Mouse (Mus musculus) retina, embryonic 14.5 days (tissue): ENCODE results near the gene Mt2.

ENCODE experiments used
- DNase-seq: peaks from one replicate; pipeline ENCODE4 v3.0.0-alpha.2; 2015; ENCODE audit warnings: low spot score

Mt2 gene

DNA sequence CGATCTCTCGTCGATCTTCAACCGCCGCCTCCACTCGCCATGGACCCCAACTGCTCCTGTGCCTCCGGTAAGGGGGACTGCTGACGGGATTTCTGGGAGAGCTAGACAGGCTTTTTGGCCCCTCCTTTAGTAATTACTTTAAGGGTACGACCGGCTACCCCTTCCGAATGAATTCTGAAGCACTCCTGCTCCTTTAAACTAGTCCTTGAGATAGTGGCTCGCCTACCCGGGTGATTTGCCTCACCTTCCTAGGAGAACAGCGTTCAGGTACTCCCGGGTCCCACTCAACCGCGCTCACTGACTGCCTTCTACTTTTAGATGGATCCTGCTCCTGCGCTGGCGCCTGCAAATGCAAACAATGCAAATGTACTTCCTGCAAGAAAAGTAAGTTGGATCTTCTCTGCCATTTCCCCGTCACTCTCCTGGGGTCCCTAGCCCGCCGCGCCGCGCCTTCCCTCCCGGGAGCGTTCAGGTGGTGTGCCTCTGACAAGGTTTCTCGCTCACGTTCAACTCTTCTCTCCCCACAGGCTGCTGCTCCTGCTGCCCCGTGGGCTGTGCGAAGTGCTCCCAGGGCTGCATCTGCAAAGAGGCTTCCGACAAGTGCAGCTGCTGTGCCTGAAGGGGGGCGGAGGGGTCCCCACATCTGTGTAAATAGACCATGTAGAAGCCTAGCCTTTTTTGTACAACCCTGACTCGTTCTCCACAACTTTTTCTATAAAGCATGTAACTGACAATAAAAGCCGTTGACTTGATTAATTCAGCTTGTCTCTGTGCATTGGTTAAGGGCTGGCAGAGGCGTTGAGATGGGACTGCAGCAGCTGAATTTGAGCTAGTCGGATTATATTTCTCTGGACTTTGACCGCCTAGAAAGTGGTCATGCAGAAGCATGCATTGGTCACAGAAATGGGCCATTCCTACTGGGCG lies 607 bp downstream of the Mt2 start:
- DNase-seq, result peak; percentile 31

DNA sequence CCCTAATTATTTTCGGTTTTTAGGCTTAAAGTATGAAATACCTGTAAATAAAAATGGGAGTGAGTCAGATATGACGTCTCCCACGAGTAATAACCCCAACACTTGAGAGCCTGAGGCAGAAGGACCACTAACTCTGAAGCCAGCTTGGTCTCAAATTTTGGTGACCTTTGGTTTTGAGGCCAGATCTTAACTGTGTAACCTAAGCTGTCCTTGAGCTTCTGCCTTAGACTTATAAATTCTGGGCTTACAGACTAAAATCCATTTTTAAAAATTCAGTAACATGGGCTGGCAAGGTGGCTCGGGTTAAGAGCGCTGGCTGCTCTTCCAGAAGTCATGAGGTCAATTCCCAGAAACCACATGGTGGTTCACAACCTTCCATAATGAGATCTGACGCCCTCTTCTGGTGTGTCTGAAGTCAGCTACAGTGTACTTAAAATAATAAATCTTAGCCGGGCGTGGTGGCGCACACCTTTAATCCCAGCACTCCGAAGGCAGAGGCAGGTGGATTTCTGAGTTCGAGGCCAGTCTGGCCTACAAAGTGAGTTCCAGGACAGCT lies 1.5 kb downstream of the Mt2 start:
- DNase-seq, result no peak

DNA sequence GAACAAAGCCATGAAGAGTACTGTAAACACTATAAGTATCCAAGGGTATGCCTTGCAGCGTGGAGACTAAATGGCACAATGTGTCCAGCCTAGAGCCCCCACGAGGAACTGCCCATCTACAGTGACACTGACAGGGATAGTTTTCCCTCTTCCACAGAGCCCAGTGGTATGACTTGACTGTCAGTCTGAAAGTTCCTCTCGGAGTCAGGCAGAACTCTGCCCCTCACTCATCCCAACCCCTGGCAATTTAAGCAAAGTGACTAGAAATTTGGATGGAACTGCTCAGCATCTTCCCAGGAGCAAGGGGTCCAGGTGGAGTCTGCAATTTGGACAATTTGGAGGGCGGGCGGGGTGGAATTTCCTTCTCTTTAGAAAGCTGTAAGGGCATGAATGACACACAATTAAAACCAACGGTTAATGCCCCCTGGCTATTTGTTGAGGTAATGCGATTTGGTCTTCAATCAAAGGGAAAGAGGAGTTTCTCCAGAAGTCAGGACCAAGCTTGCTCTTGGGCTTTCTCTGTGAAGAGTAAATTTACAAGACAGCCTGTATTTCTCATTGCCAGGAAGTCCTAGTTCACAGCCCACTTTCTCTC lies 2.3 kb downstream of the Mt2 start:
- DNase-seq, result no peak

DNA sequence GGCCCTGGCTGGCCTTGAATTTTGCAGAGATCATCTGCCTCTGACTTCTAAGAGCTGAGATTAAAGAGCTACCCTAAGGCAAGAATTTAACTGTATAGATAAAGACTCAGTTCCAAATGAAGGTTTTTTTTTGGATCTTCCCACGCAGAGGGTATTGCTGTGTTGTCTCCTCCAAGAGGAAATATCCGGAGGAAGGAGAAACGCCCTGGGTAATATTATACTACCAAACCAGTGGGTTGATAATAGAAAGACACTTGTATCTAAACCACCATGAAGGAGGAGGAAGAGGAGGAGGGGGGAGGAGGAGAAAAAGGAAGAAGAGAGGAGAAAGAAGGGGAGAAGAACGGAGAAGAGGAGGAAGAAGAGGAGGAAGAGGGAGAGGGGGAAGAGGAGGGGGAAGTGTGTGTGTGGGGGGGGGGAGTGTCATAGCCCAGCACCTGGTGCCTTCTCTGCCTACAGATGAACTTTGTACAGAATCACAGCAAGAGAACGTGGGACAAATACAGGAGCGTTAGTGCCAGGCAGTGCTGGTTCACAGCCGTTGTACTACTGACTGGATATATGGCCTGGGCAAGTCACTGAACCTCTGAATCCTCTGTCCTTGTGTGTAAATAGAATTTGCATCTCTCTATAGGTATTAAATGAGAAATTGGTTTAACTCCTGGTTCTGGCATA lies 5.4 kb downstream of the Mt2 start:
- no peak for DNase-seq

DNA sequence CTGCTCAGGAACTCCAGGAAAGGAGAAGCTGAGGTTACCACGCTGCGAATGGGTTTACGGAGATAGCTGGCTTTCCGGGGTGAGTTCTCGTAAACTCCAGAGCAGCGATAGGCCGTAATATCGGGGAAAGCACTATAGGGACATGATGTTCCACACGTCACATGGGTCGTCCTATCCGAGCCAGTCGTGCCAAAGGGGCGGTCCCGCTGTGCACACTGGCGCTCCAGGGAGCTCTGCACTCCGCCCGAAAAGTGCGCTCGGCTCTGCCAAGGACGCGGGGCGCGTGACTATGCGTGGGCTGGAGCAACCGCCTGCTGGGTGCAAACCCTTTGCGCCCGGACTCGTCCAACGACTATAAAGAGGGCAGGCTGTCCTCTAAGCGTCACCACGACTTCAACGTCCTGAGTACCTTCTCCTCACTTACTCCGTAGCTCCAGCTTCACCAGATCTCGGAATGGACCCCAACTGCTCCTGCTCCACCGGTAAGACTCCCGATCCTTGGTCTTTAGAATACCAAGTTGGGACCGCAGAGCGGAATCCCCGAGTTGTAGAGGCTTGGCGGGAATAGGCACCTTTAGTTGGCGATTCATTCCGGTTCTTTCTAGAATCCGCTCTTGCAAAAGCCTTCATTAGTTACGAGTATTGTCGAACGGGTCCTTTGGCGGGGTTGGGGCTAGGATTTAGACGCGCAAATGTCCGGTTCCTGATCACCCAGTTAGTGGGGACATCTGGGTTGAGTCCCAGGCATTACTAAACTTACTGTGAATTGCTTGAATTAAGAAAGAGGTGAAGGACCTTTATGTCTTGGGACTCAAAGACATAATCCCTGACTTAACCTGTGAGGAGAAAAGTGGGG lies 6.6 kb downstream of the Mt2 start, which contains the start of gene Mt1:
TSS of gene Mt1 (plus strand) at position 226 of the 856 bp plus-strand sequence.
- peak; percentile 71 for DNase-seq

DNA sequence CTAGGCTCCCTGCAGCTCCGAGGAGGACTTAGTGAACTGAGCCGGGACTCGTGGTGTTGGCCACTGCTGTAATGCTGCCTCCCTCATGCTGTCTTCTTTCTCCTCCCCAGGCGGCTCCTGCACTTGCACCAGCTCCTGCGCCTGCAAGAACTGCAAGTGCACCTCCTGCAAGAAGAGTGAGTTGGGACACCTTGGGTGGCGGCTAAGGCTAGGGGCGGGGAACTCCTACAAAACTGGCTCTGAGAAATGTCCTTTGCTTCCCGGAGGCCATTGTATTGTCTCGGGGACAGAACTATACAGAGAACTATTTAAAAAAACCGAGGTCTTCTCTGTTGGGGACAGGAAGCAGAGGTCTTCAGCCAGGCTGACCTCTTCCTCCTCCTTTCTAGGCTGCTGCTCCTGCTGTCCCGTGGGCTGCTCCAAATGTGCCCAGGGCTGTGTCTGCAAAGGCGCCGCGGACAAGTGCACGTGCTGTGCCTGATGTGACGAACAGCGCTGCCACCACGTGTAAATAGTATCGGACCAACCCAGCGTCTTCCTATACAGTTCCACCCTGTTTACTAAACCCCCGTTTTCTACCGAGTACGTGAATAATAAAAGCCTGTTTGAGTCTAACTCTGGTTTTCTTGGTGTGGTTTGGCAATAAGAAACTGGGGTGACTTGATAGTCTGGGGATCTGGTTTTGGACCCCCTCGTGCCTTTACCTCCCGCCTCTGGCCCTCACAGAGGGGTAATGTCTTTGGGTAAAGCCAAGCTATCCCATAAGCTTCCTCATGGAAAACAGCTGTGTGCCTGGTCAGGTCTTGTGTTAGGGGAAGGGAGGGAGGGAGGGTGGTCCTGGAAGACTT lies 7.5 kb downstream of the Mt2 start:
- no peak for DNase-seq

DNA sequence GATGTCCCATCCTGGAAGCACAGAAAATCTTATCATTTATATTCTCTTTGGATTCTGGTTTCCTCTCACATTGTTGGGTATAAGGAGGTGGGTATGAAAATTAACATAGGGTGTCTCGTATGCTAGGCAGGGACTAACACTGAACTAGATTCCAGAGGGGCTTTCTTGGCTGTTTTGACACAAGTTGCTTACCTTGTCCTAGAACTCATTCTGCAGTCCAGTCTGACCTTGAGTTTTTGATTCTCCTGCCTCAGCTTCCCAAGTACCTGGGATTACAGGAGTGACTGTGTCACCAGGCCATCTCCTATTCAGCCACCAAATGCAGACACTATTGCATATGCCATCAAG lies 8.1 kb downstream of the Mt2 start:
- no peak for DNase-seq

DNA sequence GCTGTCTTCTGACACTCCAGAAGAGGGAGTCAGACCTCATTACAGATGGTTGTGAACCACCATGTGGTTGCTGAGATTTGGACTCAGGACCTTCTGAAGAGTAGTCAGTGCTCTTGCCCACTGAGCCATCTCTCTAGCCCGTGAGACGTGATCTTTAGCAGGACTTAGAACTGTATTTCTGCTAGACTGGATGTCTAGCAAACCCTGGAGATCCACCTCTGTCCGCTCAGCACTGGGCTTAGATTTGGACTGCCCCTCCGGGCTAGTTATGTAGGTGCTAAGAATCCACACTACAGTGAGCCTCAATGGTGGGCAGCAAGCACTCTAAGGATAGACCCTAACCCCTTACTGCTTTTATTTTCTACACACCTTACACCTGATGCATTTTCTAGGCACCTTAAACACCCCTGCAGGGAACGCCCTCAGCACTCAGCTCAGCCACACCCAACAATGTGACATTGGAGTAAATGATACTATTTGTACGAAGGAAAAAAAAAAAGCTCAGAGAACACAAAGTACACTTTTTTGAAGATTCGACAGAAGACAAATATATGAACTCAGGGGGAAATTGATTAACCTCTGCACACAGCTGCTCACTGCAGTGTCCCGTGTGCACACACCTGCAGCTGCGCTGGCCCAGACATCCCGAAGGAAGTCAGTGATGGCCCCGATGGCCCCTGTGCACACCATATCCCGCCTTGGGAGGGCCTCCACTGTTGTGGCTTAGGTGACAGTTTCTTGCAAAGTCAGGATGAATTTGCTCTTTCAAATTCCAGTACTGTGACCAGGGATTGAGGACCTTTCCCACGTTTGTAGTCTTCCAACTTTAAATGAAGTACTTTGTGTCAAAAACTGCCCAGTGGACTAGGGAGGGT lies 9.8 kb downstream of the Mt2 start:
- no peak for DNase-seq

DNA sequence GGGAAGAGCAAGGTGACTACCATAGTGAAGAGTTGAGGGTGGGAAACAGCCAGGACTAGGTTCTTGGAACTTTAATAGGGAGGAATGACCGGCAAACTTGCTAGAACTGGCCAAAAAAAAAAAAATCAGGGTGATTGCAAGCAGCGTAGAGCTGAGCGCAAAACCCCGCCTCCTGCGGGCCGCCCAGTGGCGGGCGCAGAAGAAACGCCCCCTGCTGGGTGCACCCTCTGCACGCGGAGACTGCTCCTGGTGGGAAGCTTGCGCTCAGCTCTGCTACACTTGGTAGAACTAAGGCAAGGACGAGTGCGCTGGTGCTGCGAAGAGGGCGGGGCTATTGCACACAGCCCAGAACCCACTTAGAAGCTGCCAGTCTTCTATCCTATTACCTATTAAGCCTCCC lies 10.7 kb downstream of the Mt2 start:
- peak; percentile 69 for DNase-seq

DNA sequence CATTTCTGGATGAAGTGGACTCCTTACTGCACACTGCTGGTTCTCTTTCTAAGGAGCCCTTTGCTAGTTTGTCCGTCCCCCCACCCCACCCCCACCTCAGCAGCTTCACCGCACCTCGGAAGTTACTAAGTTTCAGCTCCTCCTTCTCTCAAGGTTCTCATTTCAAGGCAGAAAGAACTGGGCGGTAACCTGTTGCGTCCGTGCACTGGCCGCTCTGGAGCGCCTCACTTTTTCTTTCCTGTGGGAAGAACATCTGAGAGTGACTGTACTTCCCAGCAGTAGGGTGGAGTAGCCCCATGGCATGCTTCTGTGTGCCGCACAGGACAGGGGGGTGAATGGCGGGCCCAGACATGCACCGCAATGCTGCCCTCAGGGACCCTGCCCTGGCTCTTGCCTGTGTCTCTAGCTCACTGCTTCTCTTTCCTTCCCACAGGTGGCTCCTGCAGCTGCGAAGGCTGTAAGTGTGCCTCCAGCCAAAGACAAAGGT lies 11.9 kb downstream of the Mt2 start:
- DNase-seq, result no peak

DNA sequence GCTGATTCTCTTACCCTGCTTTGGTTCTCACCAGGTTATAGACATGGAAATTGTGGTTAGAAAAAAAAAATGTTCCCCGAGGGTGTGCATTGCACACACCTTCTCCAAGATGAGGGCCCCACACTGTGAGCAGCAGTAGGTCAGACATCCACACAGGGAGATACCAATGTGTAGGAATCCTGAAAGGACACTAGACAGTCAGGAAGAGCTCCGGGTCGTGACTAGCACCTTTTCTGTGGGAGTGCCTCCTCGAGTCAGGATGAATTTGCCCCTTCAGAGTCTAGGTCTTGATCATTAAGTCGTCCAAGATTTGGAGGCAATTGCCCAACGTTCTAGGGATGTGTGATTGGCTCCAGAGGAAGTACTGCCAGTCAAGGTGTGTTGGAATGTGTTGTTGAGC lies 13.3 kb downstream of the Mt2 start:
- no peak for DNase-seq

DNA sequence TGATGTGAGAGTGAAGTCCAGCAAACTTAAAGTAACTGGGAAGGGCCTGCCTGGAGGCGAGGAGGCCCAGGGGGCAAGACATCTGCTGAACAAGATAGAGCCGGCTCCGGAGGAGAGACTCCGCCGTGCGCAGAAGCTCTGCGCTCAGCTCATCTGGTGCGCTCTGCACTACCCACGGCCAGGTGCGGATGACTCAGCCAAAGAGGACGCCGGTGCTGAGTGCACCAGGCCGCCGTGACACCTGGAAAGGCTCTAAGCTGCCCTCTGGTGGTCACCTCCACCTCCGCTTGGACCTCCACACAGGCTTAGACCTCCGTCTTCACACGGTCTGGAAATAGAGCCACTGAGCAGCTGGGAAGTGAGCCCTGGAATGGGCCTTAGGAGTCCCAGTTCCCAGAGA lies 14.1 kb downstream of the Mt2 start:
- DNase-seq, result peak; percentile 70

DNA sequence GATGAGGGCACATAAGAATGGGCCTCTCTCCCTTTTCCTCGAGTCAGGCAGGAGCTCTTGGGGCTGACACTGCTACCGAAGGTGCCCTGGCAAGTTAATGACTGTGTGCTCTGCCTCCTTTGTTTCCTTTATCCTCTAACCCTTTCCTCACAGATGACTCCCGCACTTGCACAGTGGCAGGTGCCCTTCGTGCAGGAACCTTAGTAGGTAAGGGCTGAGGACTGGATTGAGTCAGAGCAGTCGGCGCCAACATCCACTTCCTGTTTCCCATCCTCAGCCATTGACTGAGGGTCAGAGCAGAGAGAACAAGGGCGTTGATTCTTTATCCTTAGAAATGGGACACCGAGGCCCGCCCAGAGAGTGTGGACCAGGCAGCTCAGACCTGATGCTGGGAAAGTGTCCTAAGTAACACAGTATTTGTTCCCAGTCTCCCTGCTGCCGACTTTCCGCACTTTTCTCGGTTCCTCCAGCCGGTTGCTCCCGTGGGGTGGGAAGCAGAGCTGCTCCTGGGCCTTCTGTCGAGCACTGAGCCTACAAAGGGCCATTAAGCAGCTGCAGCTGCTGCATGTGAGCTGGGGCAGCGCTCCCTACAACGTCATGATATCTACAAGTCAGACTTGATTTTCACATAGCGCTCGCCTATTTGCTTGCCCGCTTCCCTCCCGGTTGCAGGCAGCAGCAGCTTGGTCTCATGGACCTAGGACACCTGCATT lies 15.0 kb downstream of the Mt2 start:
- DNase-seq, result no peak

DNA sequence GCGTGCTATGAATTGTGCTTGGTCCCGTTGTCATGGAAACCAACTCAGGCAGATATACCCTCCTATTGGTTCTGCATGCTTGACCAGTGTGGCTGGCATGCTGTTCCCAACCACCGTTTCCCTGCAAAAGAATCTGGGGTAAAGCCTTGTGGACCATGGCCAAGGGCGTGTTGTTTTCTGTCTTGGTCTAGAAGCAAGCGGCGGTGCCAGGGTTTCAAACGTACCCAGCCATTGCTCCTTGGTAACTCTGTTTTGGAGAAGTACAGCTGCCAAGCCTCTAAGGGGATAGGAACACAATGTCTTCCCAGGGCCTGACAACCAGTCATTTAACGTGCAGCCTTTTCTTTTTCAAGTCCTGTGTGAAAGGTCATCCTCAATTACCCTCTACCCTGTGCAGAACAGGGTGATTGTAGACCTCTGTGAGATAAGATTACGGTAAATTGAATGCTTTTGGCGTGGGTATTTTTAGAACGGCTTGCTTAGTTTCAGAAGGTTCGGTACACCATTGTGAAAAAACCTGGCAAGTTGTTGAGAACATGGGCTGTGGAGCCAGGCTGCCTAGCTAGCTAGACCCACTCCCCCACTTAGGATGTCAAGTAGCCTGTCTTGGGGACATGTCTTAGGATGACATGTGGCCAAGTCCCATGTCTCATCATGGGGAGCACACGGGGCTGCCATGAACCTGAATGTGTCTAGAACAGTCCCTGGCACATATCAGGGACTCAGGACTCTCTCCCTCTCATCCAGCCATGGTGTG lies 17.0 kb downstream of the Mt2 start:
- DNase-seq, result no peak

DNA sequence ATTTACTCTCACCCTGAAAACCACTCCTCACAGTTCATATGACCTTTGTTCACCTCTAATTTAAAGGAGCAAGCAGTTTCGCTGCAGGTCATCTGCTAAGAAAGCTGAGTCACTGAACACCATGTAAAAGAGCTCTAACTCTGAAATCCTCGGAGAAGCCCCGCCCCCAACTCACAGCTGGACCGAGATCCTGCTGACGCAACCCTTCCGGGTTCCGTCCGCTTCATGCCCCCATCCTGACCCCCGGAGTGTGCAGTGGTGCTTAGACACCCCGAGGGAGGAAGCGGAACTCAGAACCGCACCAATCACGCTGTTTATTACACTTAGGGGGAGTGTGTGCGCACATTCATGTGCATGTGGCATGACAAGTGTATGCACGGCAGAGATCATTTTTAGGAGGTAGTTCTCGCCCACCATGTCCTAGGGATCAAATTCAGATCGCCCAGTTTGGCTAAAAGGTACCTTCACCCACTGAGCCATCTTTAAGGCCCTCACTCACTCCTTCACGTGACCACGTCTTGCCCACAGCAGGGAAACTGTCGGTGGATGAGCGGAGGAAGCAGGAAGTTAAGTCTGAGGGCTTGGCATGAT lies 18.7 kb downstream of the Mt2 start:
- no peak for DNase-seq

DNA sequence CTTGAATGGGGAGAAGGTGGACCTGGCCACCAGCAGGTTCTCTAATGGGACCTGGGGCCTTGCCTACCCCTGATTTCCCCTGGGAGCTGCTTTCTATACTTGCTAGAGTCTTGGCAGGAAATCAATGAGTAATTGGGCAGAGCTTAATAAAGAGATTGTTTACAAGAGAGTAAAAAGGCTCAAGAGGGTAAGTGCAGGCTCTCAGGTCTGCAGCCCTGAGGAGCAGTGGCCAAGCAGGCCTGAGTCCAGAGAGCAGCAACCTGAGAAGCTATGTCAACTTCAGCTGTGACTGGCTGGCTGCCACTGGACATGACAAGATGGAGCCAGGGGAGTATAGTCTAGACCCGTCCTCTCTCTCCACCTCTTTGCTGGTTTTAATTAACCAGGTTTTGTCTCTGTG lies 20.5 kb downstream of the Mt2 start:
- no peak for DNase-seq

DNA sequence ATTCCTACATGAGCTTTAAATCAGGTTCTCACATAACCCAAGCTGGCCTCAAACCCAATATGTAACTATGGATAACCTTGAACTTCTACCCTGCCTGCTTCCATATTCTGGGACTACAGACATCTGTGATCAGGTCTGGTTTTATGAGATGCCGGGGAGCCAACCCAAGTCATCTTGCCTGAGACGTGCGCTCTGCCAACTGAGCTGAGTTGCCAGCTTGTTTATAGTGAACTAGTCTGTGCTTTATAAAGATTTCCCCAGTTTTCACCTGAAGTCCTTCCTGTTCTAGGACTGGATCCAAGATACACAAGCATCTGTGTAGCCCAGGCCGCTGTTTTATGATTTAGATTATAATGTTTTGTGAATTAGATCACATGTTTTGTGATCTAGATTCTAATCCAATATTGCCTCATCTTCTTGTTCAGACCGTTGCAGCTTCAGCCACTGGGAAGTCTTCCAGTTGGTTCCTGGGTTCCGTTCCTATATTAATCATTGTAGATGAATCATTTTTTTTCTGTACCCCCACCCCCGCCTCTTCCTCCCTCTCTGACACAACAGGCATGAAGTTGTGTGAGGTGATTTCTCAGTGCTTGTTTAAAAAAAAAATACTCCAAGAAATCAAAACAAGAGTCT lies 22.2 kb downstream of the Mt2 start:
- no peak for DNase-seq
